ENCODE assay signal across 9 mouse cellular contexts in the genomic region with DNA sequence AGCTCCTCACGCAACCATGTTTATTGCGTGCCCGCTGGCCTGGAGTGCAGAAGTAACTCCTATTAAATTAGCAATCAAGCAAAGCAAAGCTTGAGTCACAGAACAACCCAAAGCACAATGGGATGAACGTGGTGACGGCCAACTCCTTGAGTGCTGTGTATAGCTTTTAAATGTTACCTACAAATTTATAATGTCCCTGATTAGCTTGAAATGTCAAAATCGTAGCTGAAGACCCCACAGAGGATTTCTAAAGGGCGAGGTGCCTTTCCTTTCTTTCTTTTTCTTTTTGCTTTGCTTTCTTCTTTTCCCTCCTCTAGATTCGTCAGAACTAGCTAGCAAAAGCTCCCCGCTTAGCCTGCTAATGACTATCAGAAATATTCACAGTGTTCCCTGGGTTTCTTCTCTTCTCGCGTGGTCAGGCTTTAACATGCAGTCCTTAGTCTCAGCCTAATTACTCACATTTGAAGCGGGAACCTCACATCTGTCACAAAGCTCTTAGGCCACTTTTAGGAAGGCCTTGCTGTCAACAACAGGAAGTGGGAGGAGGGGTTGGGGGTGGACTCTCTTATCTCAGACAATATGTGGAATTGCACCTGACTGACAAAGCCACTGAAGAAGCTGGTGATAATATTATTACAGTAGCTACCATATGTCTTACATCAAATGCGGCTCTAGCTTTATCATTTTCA. TPM values are rescaled to one million over a fixed set of nuclear protein-coding genes. Genes with fewer than 3 reads are reported as not detected.
DNase-seq lines count a peak whose midpoint lies in the region; ATAC-seq and TF ChIP-seq lines count a peak whose summit lies in the region.
"Had no signal": no experiment of that assay in that cellular context is flagged by ENCODE, and none has a peak within 500 bp of the region (broad histone marks: within the 10 kb centered on the region; RNA-seq: fewer than 3 reads in every experiment).

No protein-coding gene starts in this region.

- no peak overlapping the region for H3K4me2 ChIP-seq in stomach, embryonic 15.5 days
- H3K4me2 ChIP-seq in stomach, postnatal 0 days (replicated peaks; ENCODE audit: low read depth), result no peak overlapping the region
- peak overlapping the region; percentile 1; the same call in 1 of the 2 replicates for H3K4me2 ChIP-seq in liver, embryonic 15.5 days

- H3K27me3 ChIP-seq in stomach, embryonic 15.5 days (replicated peaks), result no peaks in the 10 kb centered on the region
- H3K27me3 ChIP-seq in stomach, postnatal 0 days (ENCODE audit: control insufficient read depth, insufficient read depth, low read length), result no peaks in the 10 kb centered on the region
- H3K27me3 ChIP-seq in liver, embryonic 15.5 days, result no peaks in the 10 kb centered on the region

- no peak overlapping the region for H3K27ac ChIP-seq in stomach, embryonic 15.5 days
- no peak overlapping the region for H3K27ac ChIP-seq in stomach, postnatal 0 days (replicated peaks)
- 0 out of 2 replicates have a peak overlapping the region, but pooled peaks have one; percentile 24 for H3K27ac ChIP-seq in liver, embryonic 15.5 days (replicated peaks)

- ATAC-seq in stomach, embryonic 15.5 days (ENCODE audit: insufficient read depth, low FRiP score, low read depth), result peak; percentile 18; the same call in 1 of the 2 replicates
- no peak for ATAC-seq in stomach, postnatal 0 days (ENCODE audit: low FRiP score, low TSS enrichment)
- peak; percentile 27; the same call in 1 of the 2 replicates for ATAC-seq in liver, embryonic 15.5 days (ENCODE audit: insufficient read depth)

- no peak for TF ChIP-seq EP300 in stomach, postnatal 0 days (optimal IDR thresholded peaks at IDR 0.05)

- TF ChIP-seq CTCF in stomach, postnatal 0 days (IDR thresholded peaks at IDR 0.05; ENCODE audit: low read depth), result no peak

- H3K4me1 ChIP-seq in stomach, embryonic 15.5 days, result peaks cover 6% of the 10 kb centered on the region; the same call in 1 of the 2 replicates
- no peaks in the 10 kb centered on the region for H3K4me1 ChIP-seq in stomach, postnatal 0 days (replicated peaks; ENCODE audit: control insufficient read depth, insufficient read depth)
- H3K4me1 ChIP-seq in liver, embryonic 15.5 days (replicated peaks), result peaks cover 17% of the 10 kb centered on the region

- H3K9me3 ChIP-seq in stomach, embryonic 15.5 days, result no peaks in the 10 kb centered on the region
- H3K9me3 ChIP-seq in stomach, postnatal 0 days (ENCODE audit: control insufficient read depth, low read length), result no peaks in the 10 kb centered on the region
- no peaks in the 10 kb centered on the region for H3K9me3 ChIP-seq in liver, embryonic 15.5 days (replicated peaks)

- DNase-seq in adrenal gland, postnatal 14 days, result peak; percentile 10
- no peak for DNase-seq in adrenal gland, postnatal 10 days
- DNase-seq in stomach, postnatal 0 days (ENCODE audit: low spot score), result no peak
- peak; percentile 60 for DNase-seq in thymus, postnatal 25 days
- DNase-seq in testis, postnatal 10 days (ENCODE audit: low spot score), result no peak
- DNase-seq in kidney, adult 9 months, result no peak
- DNase-seq: kidney, adult 11 months had no signal

- no peaks in the 10 kb centered on the region for H3K36me3 ChIP-seq in stomach, embryonic 15.5 days
- no peaks in the 10 kb centered on the region for H3K36me3 ChIP-seq in stomach, postnatal 0 days (ENCODE audit: control insufficient read depth, insufficient read depth, low read length)
- H3K36me3 ChIP-seq in liver, embryonic 15.5 days (replicated peaks), result no peaks in the 10 kb centered on the region

- H3K4me3 ChIP-seq in stomach, embryonic 15.5 days (replicated peaks), result no peak overlapping the region
- no peak overlapping the region for H3K4me3 ChIP-seq in stomach, postnatal 0 days (ENCODE audit: low read depth, low read length)
- no peak overlapping the region for H3K4me3 ChIP-seq in liver, embryonic 15.5 days (replicated peaks)

- H3K9ac ChIP-seq in stomach, embryonic 15.5 days, result no peak overlapping the region
- no peak overlapping the region for H3K9ac ChIP-seq in stomach, postnatal 0 days (ENCODE audit: low read length)
- no peak overlapping the region for H3K9ac ChIP-seq in liver, embryonic 15.5 days

- 56% methylated on average over 13 of the region's 13 CpGs for WGBS in stomach, embryonic 15.5 days
- 59% methylated on average over 13 of the region's 13 CpGs for WGBS in stomach, postnatal 0 days
- 37% methylated on average over 13 of the region's 13 CpGs for WGBS in liver, embryonic 15.5 days (ENCODE audit: insufficient replicate concordance)

RNA-seq across cellular contexts. Expression of gene St6galnac5, which starts 53.6 kb away (rescaled TPM):
- total RNA-seq in adrenal gland, postnatal 14 days (2021), result 0.70 and 1.4 TPM in 2 replicates
- 1 to 10 TPM; 1.5 to 3.7 TPM for total RNA-seq in adrenal gland, postnatal 10 days (2021)
- 1.3 and 1.7 TPM in 2 replicates for polyA plus RNA-seq in stomach, embryonic 15.5 days (2015; fragmentation: Nextera tagmentation; extraction: Ambion mirVana)
- 0.39 and 0.57 TPM in 2 replicates for polyA plus RNA-seq in stomach, postnatal 0 days (2015; fragmentation: Nextera tagmentation; extraction: Ambion mirVana)
- 0.02 and 0.03 TPM in 2 replicates for polyA plus RNA-seq in liver, embryonic 15.5 days (2015; fragmentation: Nextera tagmentation; extraction: Ambion mirVana)

Comparison
In these comparisons a context has a peak if more than half of its experiments do, and no peak if none do; other contexts are left out.
1. DNase-seq: peak in adrenal gland, postnatal 14 days (single experiment) and thymus, postnatal 25 days (single experiment); none in adrenal gland, postnatal 10 days (single experiment), stomach, postnatal 0 days (single experiment), testis, postnatal 10 days (single experiment) and kidney, adult 9 months (single experiment).